Mouse (Mus musculus) CH12.LX (cell line): Measurements from ENCODE around the gene Gm17018. TPM values are rescaled to one million over a fixed set of nuclear protein-coding genes. Genes with fewer than 3 reads are reported as not detected.
A peak's percentile ranks its signal among the peaks of the same experiment; 100 is the strongest.

Experiments
- DNase-seq: peaks from one replicate; pipeline ENCODE4 v3.0.0-alpha.2; 2013; ENCODE audit errors: extremely low read depth
- H3K27ac ChIP-seq: 2 replicates; pipeline ENCODE4 v1.5.1; 2012; ENCODE audit warnings: low read depth, mild to moderate bottlenecking, control low read depth, moderate library complexity; ENCODE audit not compliant: insufficient read depth
- H3K27me3 ChIP-seq: replicated peaks from 2 replicates; pipeline ENCODE3; 2012; ENCODE audit warnings: inconsistent platforms
- H3K36me3 ChIP-seq, 2 experiments: replicated peaks in 1 of 2; 2 replicates each; pipeline versions ENCODE3 to v1.6.1; 2012; ENCODE audit warnings: inconsistent platforms in 1 of 2, low read length in 1 of 2, mild to moderate bottlenecking in 1 of 2, mixed read lengths in 1 of 2, moderate library complexity in 1 of 2; ENCODE audit not compliant: control insufficient read depth in 1 of 2, insufficient read depth in 1 of 2
- H3K4me1 ChIP-seq, 2 experiments: 2 replicates each; pipeline ENCODE4 v1.6.1; 2012; ENCODE audit warnings: inconsistent platforms in 1 of 2, moderate library complexity in 1 of 2; ENCODE audit not compliant: insufficient read depth in 2 of 2, control insufficient read depth in 1 of 2
- H3K4me2 ChIP-seq: 2 replicates; pipeline ENCODE4 v1.6.1; 2012; ENCODE audit warnings: low read depth, mild to moderate bottlenecking, control low read depth; ENCODE audit not compliant: poor library complexity, insufficient read depth, severe bottlenecking
- H3K4me3 ChIP-seq, 3 experiments: fragments of 150-350 bp in 1 of 3; sonication (generic) in 1 of 3; replicated peaks in 1 of 3; 2 replicates each; pipeline versions ENCODE3 to v1.5.1; 2011 to 2012; ENCODE audit warnings: low read depth in 2 of 3, low read length in 2 of 3, mild to moderate bottlenecking in 2 of 3, moderate library complexity in 2 of 3, control low read depth in 1 of 3, improper control_type of control experiment in 1 of 3, inconsistent platforms in 1 of 3, mixed read lengths in 1 of 3; ENCODE audit not compliant: poor library complexity in 1 of 3
- H3K79me2 ChIP-seq: replicated peaks from 2 replicates; pipeline ENCODE4 v1.6.1; 2012; ENCODE audit warnings: mild to moderate bottlenecking, moderate library complexity; ENCODE audit not compliant: control insufficient read depth, poor library complexity, insufficient read depth, severe bottlenecking; ENCODE audit errors: extremely low read depth
- H3K9ac ChIP-seq: 2 replicates; pipeline ENCODE4 v1.6.1; 2012; ENCODE audit warnings: low read depth, mild to moderate bottlenecking, control low read depth, moderate library complexity; ENCODE audit not compliant: insufficient read depth
- H3K9me3 ChIP-seq: replicated peaks from 2 replicates; pipeline ENCODE3; 2012; ENCODE audit warnings: low read length, inconsistent platforms, mixed read lengths
- CTCF ChIP-seq, 2 experiments: IDR thresholded peaks in 1 of 2; conservative IDR thresholded peaks in 1 of 2; 2 replicates each; pipeline ENCODE4 v1.5.1; 2011 to 2012; ENCODE audit warnings: low read depth in 2 of 2, low read length in 2 of 2, improper control_type of control experiment in 1 of 2, inconsistent platforms in 1 of 2, mild to moderate bottlenecking in 1 of 2, moderate library complexity in 1 of 2
- ELF1 ChIP-seq: IDR thresholded peaks from 2 replicates; pipeline ENCODE4 v1.6.1; 2014; ENCODE audit warnings: low read depth, mild to moderate bottlenecking, inconsistent platforms, low read length, improper control_type of control experiment
- EP300 ChIP-seq: IDR thresholded peaks from 2 replicates; pipeline ENCODE4 v1.6.1; 2011; ENCODE audit warnings: low read length, improper control_type of control experiment
- ETS1 ChIP-seq: conservative IDR thresholded peaks from 2 replicates; pipeline ENCODE4 v1.6.1; 2012; ENCODE audit warnings: low read depth, mild to moderate bottlenecking, inconsistent platforms, low read length, improper control_type of control experiment, moderate library complexity
- JUN ChIP-seq: IDR thresholded peaks from 2 replicates; pipeline ENCODE4 v1.6.1; 2011; ENCODE audit warnings: low read depth, mild to moderate bottlenecking, low read length, improper control_type of control experiment, moderate library complexity; ENCODE audit not compliant: insufficient read depth
- KAT2A ChIP-seq: IDR thresholded peaks from 2 replicates; pipeline ENCODE4 v1.6.1; 2012; ENCODE audit warnings: low read length, improper control_type of control experiment, inconsistent platforms; ENCODE audit not compliant: insufficient replicate concordance
- MAX ChIP-seq: IDR thresholded peaks from 2 replicates; pipeline ENCODE4 v1.6.1; 2011; ENCODE audit warnings: low read length, improper control_type of control experiment
- MXI1 ChIP-seq: IDR thresholded peaks from 2 replicates; pipeline ENCODE4 v1.6.1; 2011; ENCODE audit warnings: mild to moderate bottlenecking, low read depth, low read length, improper control_type of control experiment
- MYC ChIP-seq: IDR thresholded peaks from 2 replicates; pipeline ENCODE4 v1.6.1; 2011; ENCODE audit warnings: low read depth, mild to moderate bottlenecking, improper control_type of control experiment, low read length
- PAX5 ChIP-seq: IDR thresholded peaks from 2 replicates; pipeline ENCODE4 v1.6.1; 2012; ENCODE audit warnings: low read length, inconsistent platforms, mixed read lengths
- POLR2A ChIP-seq: IDR thresholded peaks from 2 replicates; pipeline ENCODE4 v1.6.1; 2011; ENCODE audit warnings: low read depth, mild to moderate bottlenecking, improper control_type of control experiment, low read length
- POLR2AphosphoS2 ChIP-seq: IDR thresholded peaks from 2 replicates; pipeline ENCODE4 v1.6.1; 2011; ENCODE audit warnings: low read depth, low read length, improper control_type of control experiment
- RAD21 ChIP-seq: IDR thresholded peaks from 2 replicates; pipeline ENCODE4 v1.6.1; 2011; ENCODE audit warnings: low read depth, mild to moderate bottlenecking, low read length, improper control_type of control experiment, moderate library complexity
- RCOR1 ChIP-seq: conservative IDR thresholded peaks from 2 replicates; pipeline ENCODE4 v1.6.1; 2012; ENCODE audit warnings: low read depth, mild to moderate bottlenecking, inconsistent platforms, low read length, improper control_type of control experiment
- SIN3A ChIP-seq: IDR thresholded peaks from 2 replicates; pipeline ENCODE4 v1.6.1; 2012; ENCODE audit warnings: low read length, improper control_type of control experiment, inconsistent platforms
- SMC3 ChIP-seq: IDR thresholded peaks from 2 replicates; pipeline ENCODE4 v1.6.1; 2011; ENCODE audit warnings: low read depth, low read length, improper control_type of control experiment
- TBP ChIP-seq: conservative IDR thresholded peaks from 2 replicates; pipeline ENCODE4 v1.6.1; 2011; ENCODE audit warnings: low read depth, low read length, improper control_type of control experiment
- TCF12 ChIP-seq: IDR thresholded peaks from 2 replicates; pipeline ENCODE4 v1.6.1; 2014; ENCODE audit warnings: low read depth, mild to moderate bottlenecking, inconsistent platforms, low read length, improper control_type of control experiment
- UBTF ChIP-seq: IDR thresholded peaks from 2 replicates; pipeline ENCODE4 v1.6.1; 2012; ENCODE audit warnings: low read depth, mild to moderate bottlenecking, inconsistent platforms, low read length, improper control_type of control experiment, moderate library complexity
- USF2 ChIP-seq: conservative IDR thresholded peaks from 2 replicates; pipeline ENCODE4 v1.6.1; 2011; ENCODE audit warnings: low read depth, low read length, improper control_type of control experiment
- ZC3H11A ChIP-seq: IDR thresholded peaks from 2 replicates; pipeline ENCODE4 v1.6.1; 2012; ENCODE audit warnings: low read depth, mild to moderate bottlenecking, inconsistent platforms, low read length, improper control_type of control experiment
- ZKSCAN1 ChIP-seq: IDR thresholded peaks from 2 replicates; pipeline ENCODE4 v1.6.1; 2012; ENCODE audit warnings: low read depth, inconsistent platforms, low read length, improper control_type of control experiment, borderline replicate concordance
- ZMIZ1 ChIP-seq: IDR thresholded peaks from 2 replicates; pipeline ENCODE4 v1.6.1; 2012; ENCODE audit warnings: low read depth, mild to moderate bottlenecking, inconsistent platforms, low read length, improper control_type of control experiment
- ZNF384 ChIP-seq: IDR thresholded peaks from 2 replicates; pipeline ENCODE4 v1.6.1; 2012; ENCODE audit warnings: low read depth, low read length, improper control_type of control experiment, inconsistent platforms
- dilution Hi-C: fragments of 300-500 bp; cut with MboI; formaldehyde crosslinking; loops from 2 replicates; pipeline ENCODE4 v1.14.3; 2020; ENCODE audit warnings: low sequenced_read_pairs; ENCODE audit not compliant: extremely low pct_unique_long_range_greater_than_20kb, extremely low pct_ligation_motif_present
- in situ Hi-C: fragments of 300-500 bp; cut with MboI; formaldehyde crosslinking; loops from 3 replicates; pipeline ENCODE4 v1.14.3; 2019; ENCODE audit warnings: low sequenced_read_pairs, low pct_ligation_motif_present, low pct_unique_long_range_greater_than_20kb, mixed read lengths
- polyA plus RNA-seq: library from polyadenylated mRNA; unstranded; fragments of >175 nt; gene quantifications from 2 replicates; pipeline ENCODE4 v1.2.1, GENCODE M21; 2012; ENCODE audit warnings: low read depth; ENCODE audit not compliant: insufficient read length
- total RNA-seq, 2 experiments: library from RNA; depleted of rRNA; stranded (reverse); fragments of 300-350 nt in 1 of 2; fragments of >200 nt in 1 of 2; gene quantifications; 2 replicates each; pipeline ENCODE4 v1.2.3; 2012 to 2014

The Gm17018 gene
- total and polyA plus RNA-seq, 3 experiments, result 18.5 to 40.4 (median 34.4) TPM

GRCm38 (mm10) chr19:45537505-45537904, 22.9 kb upstream of the Gm17018 start:
- H3K4me1 ChIP-seq, result peaks cover 6 to 14% of the 10 kb centered on the region in 2 experiments
- H3K4me2 ChIP-seq, result no peak overlapping the region
- H3K36me3 ChIP-seq, result no peaks in the 10 kb centered on the region
- no peak overlapping the region for H3K27ac ChIP-seq
- no peaks in the 10 kb centered on the region for H3K79me2 ChIP-seq
- no peak overlapping the region for H3K9ac ChIP-seq
- no peaks in the 10 kb centered on the region for H3K9me3 ChIP-seq
- H3K4me3 ChIP-seq, result no peak overlapping the region
- no peak for TF ChIP-seq KAT2A
- TF ChIP-seq POLR2A, result no peak
- no peak for TF ChIP-seq POLR2AphosphoS2
- no peak for TF ChIP-seq RCOR1
- TF ChIP-seq ZNF384, result no peak
- TF ChIP-seq JUN, result no peak
- no peak for TF ChIP-seq ZKSCAN1
- TF ChIP-seq EP300, result no peak
- no peak for TF ChIP-seq UBTF
- TF ChIP-seq PAX5, result no peak
- TF ChIP-seq SMC3, result peak; percentile 85
- no peak for TF ChIP-seq MXI1
- no peak for TF ChIP-seq SIN3A
- TF ChIP-seq USF2, result no peak
- TF ChIP-seq TBP, result no peak
- peak; percentile 62 for TF ChIP-seq RAD21
- TF ChIP-seq ELF1, result no peak
- peak; percentile 72 to 79 for TF ChIP-seq CTCF (conservative IDR thresholded peaks at IDR 0.05 in 1 of 2, IDR thresholded peaks at IDR 0.05 in 1 of 2; ENCODE audit: low read depth in 2 of 2, low read length in 2 of 2)
- no peak for TF ChIP-seq MYC
- TF ChIP-seq ETS1, result no peak
- TF ChIP-seq MAX, result 0 out of 2 replicates have a peak, but pooled peaks have one; percentile 27
- no peak for TF ChIP-seq ZMIZ1
- peak; percentile 12; the same call in 1 of the 2 replicates for TF ChIP-seq ZC3H11A
- in situ Hi-C loops, result no loop called here
- peak; percentile 59 for DNase-seq
- peaks cover 23% of the 10 kb centered on the region for H3K27me3 ChIP-seq
- dilution Hi-C loops, result no loop called here

DNA sequence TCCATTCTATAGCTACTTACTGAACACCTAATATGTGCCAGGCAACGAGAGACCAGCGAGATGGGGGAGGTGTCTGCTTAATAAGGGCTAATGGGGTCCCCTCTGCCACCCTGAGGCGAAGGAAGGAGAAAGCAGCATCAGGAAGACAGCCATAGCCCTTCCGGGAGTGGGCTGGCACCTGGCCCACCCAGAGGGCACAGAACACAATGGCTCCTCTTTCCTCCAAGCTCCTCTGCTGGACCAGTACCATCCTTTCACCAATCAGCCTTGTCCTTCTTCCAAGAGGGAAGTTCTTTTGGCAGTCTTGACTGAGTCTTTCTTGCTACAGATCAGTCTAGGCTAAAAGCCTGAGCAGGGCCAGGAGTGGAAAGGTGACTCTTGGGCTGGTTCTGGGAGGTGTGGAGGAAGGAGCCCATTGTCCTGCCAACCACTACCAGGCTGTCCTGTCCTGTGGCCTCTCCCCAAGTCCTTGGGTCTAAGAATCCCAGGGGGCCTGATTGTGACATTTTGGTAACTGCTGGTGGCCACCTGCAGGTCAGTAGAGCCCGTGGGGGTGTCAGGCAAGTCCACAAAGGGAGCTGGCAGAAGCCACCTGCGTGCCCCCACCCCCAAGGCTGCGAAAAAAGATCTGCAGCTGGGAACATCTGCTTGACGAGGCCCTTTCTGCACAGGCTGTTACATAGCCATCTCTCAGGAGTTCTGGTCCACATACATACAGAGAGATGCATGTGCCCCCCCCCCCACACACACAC, 19.6 kb upstream of the Gm17018 start:
- no peak for TF ChIP-seq ZC3H11A
- peak; percentile 64 for TF ChIP-seq TCF12
- Histone ChIP-seq H3K9me3 (peaks cover 4% of the 10 kb centered on the region), H3K4me1 (peaks cover 6 to 31% of the 10 kb centered on the region in 2 experiments), H3K36me3 (no peaks in the 10 kb centered on the region), H3K79me2 (no peaks in the 10 kb centered on the region), H3K4me2 (peak overlapping the region; percentile 71), H3K4me3 (no peak overlapping the region), H3K9ac (no peak overlapping the region), H3K27me3 (peaks cover 41% of the 10 kb centered on the region), H3K27ac (no peak overlapping the region)
- DNase-seq, result no peak
- in situ Hi-C loops, result no loop called here
- dilution Hi-C loops, result no loop called here
